Mouse (Mus musculus) layer of hippocampus, postnatal 10 days (tissue): ENCODE results near the gene Apex1. TPM values are rescaled to one million over a fixed set of nuclear protein-coding genes. Genes with fewer than 3 reads are reported as not detected.
"Not testable (repeated sequence)": the region's sequence is repeated elsewhere in the genome, so short reads cannot be mapped to it uniquely, and the experiment has no call there.

ENCODE experiments used
- DNase-seq, 2 experiments: peaks; one replicate each; pipeline ENCODE4 v3.0.0; 2021; ENCODE audit warnings: low spot score in 2 of 2
- total RNA-seq, 2 experiments: library from RNA; stranded (reverse); gene quantifications; 2 replicates each; pipeline ENCODE4 v1.2.3; 2021

Gene Apex1
- total RNA-seq, 2 experiments from 2014 or later: 71.7 to 78.2 TPM

DNA sequence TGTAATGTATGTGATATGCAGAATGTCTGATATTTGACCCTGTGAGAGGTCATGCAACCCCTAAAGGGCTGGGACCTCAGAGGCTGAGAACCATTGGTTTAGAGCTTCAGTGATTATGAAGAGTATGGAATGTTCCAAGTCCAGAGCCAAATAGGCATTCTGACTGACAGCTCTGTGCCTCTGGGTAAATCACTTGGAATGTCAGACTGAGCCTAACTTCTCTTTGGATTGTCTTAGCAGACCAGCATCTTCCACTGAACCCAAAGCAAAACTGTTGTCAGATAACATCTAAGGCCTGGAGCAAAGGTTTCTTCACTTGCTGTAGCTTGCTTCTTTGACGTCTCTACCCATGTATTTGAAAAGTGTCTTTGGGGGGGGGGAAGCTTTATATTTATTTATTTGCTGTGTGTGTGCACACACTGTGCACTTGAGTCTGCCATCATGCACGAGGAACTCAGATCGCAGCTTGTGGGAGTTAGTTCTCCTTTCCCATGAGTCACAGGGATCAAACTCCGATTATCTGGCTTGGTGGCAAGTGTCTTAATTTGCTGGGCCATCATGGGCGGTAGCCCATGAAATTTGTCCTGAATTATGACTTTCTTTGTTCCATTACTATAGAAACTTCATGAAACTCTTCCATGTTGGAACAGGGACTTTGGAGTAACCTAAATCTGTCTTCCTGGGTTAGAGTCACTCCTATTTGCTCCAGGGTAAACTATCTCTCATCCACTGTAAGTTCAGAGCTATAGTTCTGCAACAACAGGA, 43.6 kb downstream of the Apex1 start:
- DNase-seq: no peak

DNA sequence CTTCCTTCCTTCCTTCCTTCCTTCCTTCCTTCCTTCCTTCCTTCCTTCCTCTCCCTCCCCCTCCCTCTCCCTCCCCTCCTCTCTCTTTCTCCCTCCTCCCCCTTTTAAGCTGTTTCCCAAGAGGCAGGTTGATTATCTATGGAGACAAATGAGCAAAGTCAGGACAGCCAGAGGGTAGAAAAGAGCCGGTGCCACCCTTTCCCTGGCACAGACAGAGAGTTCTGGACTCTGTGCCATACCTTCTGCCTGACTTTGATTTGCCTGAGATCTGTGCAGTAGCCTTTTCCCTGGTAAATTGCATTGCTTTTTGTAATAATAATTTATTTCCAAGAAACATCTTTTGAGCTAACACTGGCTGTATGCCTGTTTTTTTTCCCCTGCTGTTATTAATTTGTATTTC, 44.3 kb downstream of the Apex1 start:
- DNase-seq: no peak

DNA sequence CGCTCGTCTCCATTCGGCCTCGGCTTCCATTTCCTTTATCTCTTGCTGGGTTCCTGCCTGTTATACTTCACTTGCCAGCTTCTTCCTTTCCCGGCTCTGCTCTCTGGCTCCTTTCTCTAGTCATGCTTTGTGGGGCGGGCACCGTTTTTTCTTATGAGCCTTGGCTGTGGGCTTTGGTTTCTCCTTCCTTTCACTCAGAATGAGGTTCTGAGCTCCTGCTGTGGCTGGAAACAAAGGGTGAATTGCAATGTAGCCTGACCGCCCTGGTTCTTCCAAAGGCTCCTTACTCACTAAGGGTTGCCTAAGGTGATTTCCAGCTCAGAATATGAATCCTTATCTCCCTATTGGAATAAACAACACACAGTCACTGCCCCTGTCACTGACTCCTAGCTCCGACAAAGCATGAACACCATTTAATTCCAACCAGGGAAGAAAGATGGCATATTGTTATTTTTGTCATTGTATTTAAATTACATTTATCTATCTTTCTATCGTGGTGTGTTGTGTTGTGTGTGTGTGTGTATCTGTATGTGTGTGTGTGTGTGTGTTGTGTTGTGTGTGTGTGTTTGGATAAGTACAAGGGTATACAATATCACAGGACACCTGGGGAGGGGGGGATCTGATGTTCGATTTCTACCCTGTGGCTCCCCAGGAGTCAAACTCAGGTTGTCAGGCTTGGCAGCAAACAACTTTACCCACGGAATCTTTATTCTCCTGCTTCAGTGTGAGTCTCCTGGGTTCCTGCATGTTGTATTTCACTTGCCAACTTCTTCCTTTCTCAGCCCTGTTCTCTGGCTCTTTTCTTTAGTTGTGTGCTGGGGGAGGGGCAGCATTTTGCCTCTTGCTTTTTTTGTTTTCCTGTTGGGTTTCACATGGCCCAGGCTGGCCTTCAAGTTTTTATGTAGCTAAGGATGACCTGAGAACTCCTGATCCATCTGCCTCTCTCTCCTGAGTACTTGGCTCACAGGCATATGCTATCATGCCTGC, 45.1 kb downstream of the Apex1 start:
- DNase-seq: peak; percentile 50 to 60

DNA sequence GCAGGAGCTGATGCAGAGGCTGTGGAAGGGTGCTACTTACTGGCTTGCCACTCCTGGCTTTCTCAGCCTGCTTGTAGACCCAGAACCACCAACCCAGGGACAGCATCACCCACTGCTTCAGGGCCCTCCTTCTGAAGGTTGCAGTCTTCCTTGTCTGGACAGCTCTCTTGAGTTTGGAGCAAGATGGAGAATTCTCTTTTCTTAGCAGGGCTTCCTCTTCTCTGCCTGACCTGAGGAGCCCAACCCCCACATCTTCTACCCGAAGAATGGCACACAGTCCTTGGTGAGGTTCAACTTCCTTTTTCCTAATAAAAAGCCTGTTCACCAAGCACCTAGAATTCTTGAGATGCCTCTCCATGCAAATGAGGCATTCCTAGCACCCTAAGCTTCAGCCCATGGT, 46.1 kb downstream of the Apex1 start:
- peak in 1 of 2 experiments; percentile 8 for DNase-seq

DNA sequence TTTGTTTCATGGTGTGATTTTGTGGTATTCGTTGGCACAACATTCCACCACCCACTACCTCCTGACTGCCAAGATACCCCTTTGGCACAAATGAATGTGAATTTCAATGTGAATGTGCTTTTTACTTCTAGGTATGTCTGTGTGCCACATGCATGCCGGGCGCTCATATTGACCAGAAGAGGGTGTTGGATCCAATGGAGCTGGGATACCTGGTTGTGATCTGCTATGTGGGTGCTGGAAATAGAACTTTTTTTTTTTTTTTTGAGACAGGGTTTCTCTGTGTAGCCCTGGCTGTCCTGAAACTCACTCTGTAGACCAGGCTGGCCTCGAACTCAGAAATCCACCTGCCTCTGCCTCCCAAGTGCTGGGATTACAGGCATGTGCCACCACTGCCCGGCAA, 48.3 kb downstream of the Apex1 start:
- DNase-seq: not testable (repeated sequence)

DNA sequence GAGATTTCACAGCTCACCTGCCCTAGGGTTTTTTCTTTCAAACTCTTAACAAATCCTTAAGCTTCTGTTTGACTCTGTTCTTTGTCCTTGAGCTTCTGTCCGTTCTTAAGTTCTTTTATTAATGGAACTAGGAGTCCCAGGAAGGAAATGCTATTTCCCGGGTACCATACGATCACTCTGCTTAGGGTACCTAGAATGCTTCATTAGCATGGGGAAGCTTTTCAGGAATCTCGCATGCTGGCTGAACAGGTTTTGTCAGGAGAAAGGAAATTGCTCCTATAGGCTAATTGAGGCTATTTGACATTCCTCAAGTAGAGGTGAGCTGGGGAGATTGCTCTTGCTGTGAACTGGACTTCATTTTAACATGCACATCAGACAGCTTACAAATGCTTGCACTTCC, 48.9 kb downstream of the Apex1 start:
- no peak for DNase-seq

DNA sequence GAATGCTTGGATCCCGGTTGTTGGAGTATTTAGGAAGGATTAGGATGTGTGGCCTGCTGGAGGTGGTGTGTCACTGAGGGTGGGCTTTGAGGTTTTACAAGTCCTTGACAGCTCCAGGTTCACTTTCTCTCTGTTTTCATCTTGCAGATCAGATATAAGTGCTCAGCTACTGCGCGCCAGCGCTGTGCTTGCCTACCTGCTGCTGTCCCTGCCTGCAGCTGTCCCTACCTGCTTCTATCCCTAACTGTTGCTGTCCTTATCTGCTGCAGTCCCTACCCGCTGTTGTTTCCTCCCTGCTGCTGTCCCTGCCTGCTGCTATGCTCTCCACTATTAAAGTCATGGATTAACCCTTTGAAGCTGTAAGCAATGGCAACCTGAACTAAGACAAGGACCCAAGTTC, 50.2 kb downstream of the Apex1 start:
- DNase-seq: no peak

DNA sequence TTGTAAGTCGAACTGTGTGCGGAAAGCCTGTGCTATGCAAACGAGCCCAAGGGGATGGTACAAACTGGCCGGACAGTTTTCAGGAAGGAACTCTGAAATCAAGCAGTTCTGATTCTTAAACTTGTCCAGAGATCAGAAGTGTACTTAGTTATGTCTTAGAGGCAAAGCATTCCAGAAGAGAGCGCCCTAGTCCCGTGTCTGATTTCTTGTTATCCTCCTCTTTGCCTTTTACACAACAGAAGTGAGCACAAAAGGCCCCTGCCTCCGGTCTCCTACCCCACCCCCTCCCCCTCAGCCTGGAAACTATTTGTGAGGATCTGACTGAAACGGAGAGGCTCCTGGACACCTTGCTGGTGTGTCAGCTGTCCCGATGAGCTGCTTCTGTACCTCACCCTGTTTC, 51.9 kb downstream of the Apex1 start:
- no peak for DNase-seq

Other genes starting within 250 kb of the Apex1 start
- gene Olfr747, start 231.8 kb upstream of the Apex1 start, total RNA-seq: not detected
- not detected for gene Olfr748, start 217.6 kb upstream of the Apex1 start, total RNA-seq
- not detected for gene Olfr749, start 179.9 kb upstream of the Apex1 start, total RNA-seq
- 10 to 100 TPM; 77.0 to 83.5 TPM for gene Ttc5, start 139.4 kb upstream of the Apex1 start, total RNA-seq
- not detected for gene Ccnb1ip1, start 117.2 kb upstream of the Apex1 start, total RNA-seq
- 10 to 100 TPM; 23.7 to 41.6 TPM for gene Parp2, start 117.1 kb upstream of the Apex1 start, total RNA-seq
- 1 to 10 TPM; 4.4 to 4.8 TPM for gene Tep1, start 54.4 kb upstream of the Apex1 start, total RNA-seq
- 1 to 10 TPM; 1.8 to 2.3 TPM for gene Klhl33, start 27.5 kb upstream of the Apex1 start, total RNA-seq
- 10 to 100 TPM; 33.9 to 40.2 TPM for gene Osgep, start 75 bp upstream of the Apex1 start, total RNA-seq
- gene Pip4p1, start 5.9 kb downstream of the Apex1 start, total RNA-seq: 10 to 100 TPM; 72.7 to 85.3 TPM
- 10 to 100 TPM; 17.1 to 21.5 TPM for gene Pnp, start 6.1 kb downstream of the Apex1 start, total RNA-seq
- gene Gm49342, start 19.5 kb downstream of the Apex1 start, total RNA-seq: 10 to 100 TPM in 1 of 2 experiments, 1 to 10 TPM in 1; 9.2 to 11.1 TPM
- 1 to 10 TPM; 1.0 to 1.7 TPM for gene Pnp2, start 31.0 kb downstream of the Apex1 start, total RNA-seq
- gene Rnase10, start 82.8 kb downstream of the Apex1 start, total RNA-seq: under 1 TPM in 1 of 2 experiments, not detected in 1; 0.22 TPM
- not detected for gene Rnase9, start 116.9 kb downstream of the Apex1 start, total RNA-seq
- gene Rnase11, start 125.2 kb downstream of the Apex1 start, total RNA-seq: not detected
- gene Rnase12, start 132.7 kb downstream of the Apex1 start, total RNA-seq: not detected
- gene Olfr750, start 149.5 kb downstream of the Apex1 start, total RNA-seq: not detected
- 10 to 100 TPM; 16.2 to 17.8 TPM for gene Rnase4, start 166.1 kb downstream of the Apex1 start, total RNA-seq
- 1 to 10 TPM; 3.0 to 4.1 TPM for gene Ang, start 166.2 kb downstream of the Apex1 start, total RNA-seq
- not detected for gene Eddm3b, start 189.5 kb downstream of the Apex1 start, total RNA-seq
- under 1 TPM; 0.31 to 0.34 TPM for gene Rnase6, start 198.9 kb downstream of the Apex1 start, total RNA-seq
- gene Rnase1, start 221.8 kb downstream of the Apex1 start, total RNA-seq: 1 to 10 TPM in 1 of 2 experiments, under 1 TPM in 1; 0.91 to 1.2 TPM
- gene Rnase2b, start 237.3 kb downstream of the Apex1 start, total RNA-seq: not detected